Mouse (Mus musculus) liver, embryonic 15.5 days (tissue): ENCODE results near the gene Jmjd8. TPM values are rescaled to one million over a fixed set of nuclear protein-coding genes. Genes with fewer than 3 reads are reported as not detected.

Experiments used
- ATAC-seq: fragments of 200-750 bp; cut with Nextera tagmentation; 2 replicates; pipeline ENCODE4 v1.8.0; 2017; ENCODE audit warnings: moderate number of reproducible peaks, mild to moderate bottlenecking, moderate library complexity; ENCODE audit not compliant: insufficient read depth
- H3K27ac ChIP-seq: fragments of 300-500 bp; sonication (generic); replicated peaks from 2 replicates; pipeline ENCODE4 v1.5.1; 2015; ENCODE audit warnings: mild to moderate bottlenecking, inconsistent platforms
- H3K27me3 ChIP-seq: fragments of 300-500 bp; sonication (generic); 2 replicates; pipeline ENCODE4 v1.6.1; 2015; ENCODE audit warnings: mild to moderate bottlenecking, inconsistent platforms
- H3K36me3 ChIP-seq: fragments of 300-500 bp; sonication (generic); replicated peaks from 2 replicates; pipeline ENCODE4 v1.6.1; 2015; ENCODE audit warnings: moderate library complexity, mild to moderate bottlenecking, inconsistent platforms
- H3K4me1 ChIP-seq: fragments of 300-500 bp; sonication (generic); replicated peaks from 2 replicates; pipeline ENCODE4 v1.6.1; 2015; ENCODE audit warnings: inconsistent platforms
- H3K4me2 ChIP-seq: fragments of 300-500 bp; sonication (generic); 2 replicates; pipeline ENCODE4 v1.6.1; 2015; ENCODE audit warnings: moderate library complexity, mild to moderate bottlenecking, inconsistent platforms
- H3K4me3 ChIP-seq: fragments of 300-500 bp; sonication (generic); replicated peaks from 2 replicates; pipeline ENCODE4 v1.5.1; 2015; ENCODE audit warnings: mild to moderate bottlenecking, inconsistent platforms
- H3K9ac ChIP-seq: fragments of 300-500 bp; sonication (generic); 2 replicates; pipeline ENCODE4 v1.6.1; 2015; ENCODE audit warnings: moderate library complexity, mild to moderate bottlenecking, inconsistent platforms
- H3K9me3 ChIP-seq: fragments of 300-500 bp; sonication (generic); replicated peaks from 2 replicates; pipeline ENCODE4 v1.6.1; 2016; ENCODE audit warnings: inconsistent platforms
- WGBS: fragments of 180-500 bp; shearing (Covaris S2); methylation state at CpG from one replicate; pipeline ENCODE4 v1.1.7; 2015; ENCODE audit warnings: mixed read lengths; ENCODE audit not compliant: insufficient replicate concordance; 5-methylcytosine and 5-hydroxymethylcytosine counted together
- polyA plus RNA-seq: library from polyadenylated mRNA; unstranded; fragments of >200 nt; fragmentation: Nextera tagmentation; extraction: Ambion mirVana; gene quantifications from 2 replicates; pipeline ENCODE4 v1.2.1, GENCODE M21; 2015

The Jmjd8 gene
- polyA plus RNA-seq, 1 experiment from 2014 or later: 19.6 TPM

DNA sequence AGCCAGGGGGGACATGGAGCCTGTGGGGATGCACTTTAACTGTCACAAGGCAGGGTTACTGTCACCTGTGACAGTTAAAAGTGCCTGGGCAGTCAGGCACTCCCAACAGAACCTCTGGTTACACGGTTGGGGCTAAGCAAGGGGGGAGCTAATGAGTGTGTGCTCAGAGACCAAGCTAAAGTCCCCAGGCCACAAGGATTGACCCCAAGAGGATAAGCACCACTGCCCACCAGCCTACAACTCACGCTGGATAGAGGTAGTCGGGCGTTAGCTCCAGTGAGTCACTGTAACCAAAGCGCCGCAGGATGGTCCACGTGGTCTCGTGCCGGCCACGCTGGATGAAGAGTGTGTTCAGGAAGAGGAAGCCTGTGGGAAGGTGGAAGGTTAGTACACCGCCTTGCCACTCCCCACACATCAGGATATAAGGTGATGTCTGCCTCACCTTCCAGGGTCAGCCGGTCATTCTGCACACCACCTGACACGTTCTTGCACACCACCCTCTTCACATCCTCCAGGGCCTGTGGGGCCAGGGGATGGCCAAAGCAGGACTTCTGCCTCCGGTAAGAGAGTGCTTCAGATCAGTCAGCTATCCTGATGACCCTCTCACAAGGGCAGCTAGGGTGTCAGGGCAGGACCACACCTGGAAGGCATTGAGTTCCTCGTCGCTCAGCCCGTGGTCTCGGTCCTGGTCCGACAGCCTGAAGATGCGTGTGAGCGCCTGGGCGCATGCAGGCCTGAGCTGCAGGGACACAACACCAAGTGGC, 12.6 kb downstream of the Jmjd8 start, which contains the start of gene Gm20683:
Gene Gm20683 (minus strand): TSS at position 647 of the 764 bp plus-strand sequence.
- Histone ChIP-seq H3K27ac (no peak within 1 kb of the TSS), H3K9me3 (no peaks in the 10 kb centered on the region), H3K36me3 (peaks cover 72% of the 10 kb centered on the region), H3K4me1 (peaks cover 75% of the 10 kb centered on the region), H3K4me2 (peak within 1 kb of the TSS; percentile 88; the same call in 1 of the 2 replicates), H3K27me3 (no peaks in the 10 kb centered on the region), H3K4me3 (no peak within 1 kb of the TSS), H3K9ac (no peak within 1 kb of the TSS)
- ATAC-seq: no peak
- whole genome bisulfite sequencing: 89% methylated on average over 22 of the region's 22 CpGs

DNA sequence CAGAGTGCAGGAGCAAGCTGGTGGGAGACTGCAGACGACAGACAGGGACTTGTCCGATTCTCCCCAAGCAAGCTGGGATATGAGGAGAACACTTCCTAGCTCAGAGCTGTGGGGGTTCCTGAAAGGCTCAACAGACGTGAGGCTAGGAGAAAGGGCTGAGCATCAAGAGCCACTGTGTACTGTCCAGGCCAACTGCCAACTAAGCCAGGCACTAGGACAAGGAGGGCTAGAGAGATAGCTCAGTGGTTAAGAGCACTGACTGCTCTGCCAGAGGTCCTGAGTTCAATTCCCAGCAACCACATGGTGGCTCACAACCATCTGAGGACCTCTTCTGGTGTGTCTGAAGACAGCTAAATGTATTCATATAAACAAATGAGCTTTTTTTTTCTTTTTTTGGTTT, 13.8 kb downstream of the Jmjd8 start:
- peaks cover 69% of the 10 kb centered on the region for H3K36me3 ChIP-seq
- WGBS: 79% methylated on average over 3 of the region's 3 CpGs
- H3K4me1 ChIP-seq: peaks cover 63% of the 10 kb centered on the region
- H3K27ac ChIP-seq: no peak overlapping the region
- no peak for ATAC-seq
- no peak overlapping the region for H3K9ac ChIP-seq
- no peaks in the 10 kb centered on the region for H3K9me3 ChIP-seq
- peak overlapping the region; percentile 88; the same call in 1 of the 2 replicates for H3K4me2 ChIP-seq
- no peaks in the 10 kb centered on the region for H3K27me3 ChIP-seq
- H3K4me3 ChIP-seq: no peak overlapping the region

DNA sequence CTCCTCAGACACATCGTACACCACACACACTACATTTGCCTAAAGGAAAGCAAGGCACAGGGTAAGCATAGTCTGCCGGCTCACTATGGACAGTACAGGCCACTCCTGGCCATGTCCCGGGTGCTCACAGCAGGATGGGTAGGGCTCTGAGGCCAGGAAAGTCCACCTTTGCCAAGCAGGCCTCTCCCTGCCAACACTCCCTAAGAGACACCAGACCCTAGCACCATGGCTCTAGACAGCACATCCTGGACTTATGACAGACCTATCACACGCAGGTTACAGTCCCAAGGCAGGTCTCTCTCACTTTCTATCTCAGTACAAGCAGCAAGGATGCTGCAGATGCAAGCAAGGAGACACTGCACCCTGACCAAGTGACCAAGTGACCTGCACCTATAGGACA, 14.5 kb downstream of the Jmjd8 start:
- peak overlapping the region; percentile 85 for H3K9ac ChIP-seq
- WGBS: 80% methylated on average over 4 of the region's 4 CpGs
- H3K4me3 ChIP-seq: peak overlapping the region; percentile 93
- peaks cover 57% of the 10 kb centered on the region for H3K4me1 ChIP-seq
- H3K9me3 ChIP-seq: no peaks in the 10 kb centered on the region
- peak overlapping the region; percentile 90 for H3K27ac ChIP-seq
- H3K36me3 ChIP-seq: peaks cover 68% of the 10 kb centered on the region
- no peaks in the 10 kb centered on the region for H3K27me3 ChIP-seq
- H3K4me2 ChIP-seq: peak overlapping the region; percentile 88
- no peak for ATAC-seq

DNA sequence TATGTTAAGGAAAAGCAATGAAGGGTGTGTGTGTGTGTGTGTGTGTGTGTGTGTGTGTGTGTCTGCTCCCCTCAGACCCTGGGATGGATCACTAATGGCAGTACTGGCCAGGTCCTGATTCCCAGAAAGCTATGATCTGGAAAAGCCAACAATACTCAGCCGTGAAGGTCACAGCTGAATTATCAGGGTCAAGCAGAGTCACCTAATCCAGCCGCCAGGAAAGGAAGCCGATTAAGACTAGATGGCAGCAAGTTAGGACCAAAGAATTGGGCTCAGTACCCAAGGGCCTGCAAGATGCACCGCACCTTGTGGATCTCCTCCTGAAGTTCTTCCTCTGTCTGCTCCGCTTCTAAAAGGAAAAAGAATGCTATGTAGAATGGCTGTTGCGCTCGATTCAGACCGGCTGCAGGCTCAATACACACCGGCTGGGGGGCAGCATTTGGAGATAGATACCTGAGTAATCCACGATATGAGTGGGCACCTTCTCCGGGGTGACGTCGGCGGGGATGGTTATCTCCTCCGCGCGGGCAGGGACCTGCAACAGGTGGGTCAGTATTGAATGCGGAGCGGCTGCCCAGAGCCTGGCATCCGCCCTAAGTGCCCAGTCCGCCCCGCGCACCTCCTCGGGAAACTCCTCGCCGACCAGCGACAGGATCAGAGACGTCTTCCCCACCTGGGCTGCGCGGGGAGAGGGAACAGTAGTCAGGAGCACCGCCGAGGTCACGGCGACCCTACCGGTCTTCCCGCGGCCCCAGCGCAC, 15.1 kb downstream of the Jmjd8 start:
- peaks cover 69% of the 10 kb centered on the region for H3K36me3 ChIP-seq
- H3K9ac ChIP-seq: peak overlapping the region; percentile 85
- H3K4me2 ChIP-seq: peak overlapping the region; percentile 88
- peak; percentile 51 for ATAC-seq
- peak overlapping the region; percentile 90 for H3K27ac ChIP-seq
- H3K4me3 ChIP-seq: peak overlapping the region; percentile 93
- H3K4me1 ChIP-seq: peaks cover 53% of the 10 kb centered on the region
- H3K9me3 ChIP-seq: no peaks in the 10 kb centered on the region
- no peaks in the 10 kb centered on the region for H3K27me3 ChIP-seq
- WGBS: 2% methylated on average over 38 of the region's 38 CpGs

DNA sequence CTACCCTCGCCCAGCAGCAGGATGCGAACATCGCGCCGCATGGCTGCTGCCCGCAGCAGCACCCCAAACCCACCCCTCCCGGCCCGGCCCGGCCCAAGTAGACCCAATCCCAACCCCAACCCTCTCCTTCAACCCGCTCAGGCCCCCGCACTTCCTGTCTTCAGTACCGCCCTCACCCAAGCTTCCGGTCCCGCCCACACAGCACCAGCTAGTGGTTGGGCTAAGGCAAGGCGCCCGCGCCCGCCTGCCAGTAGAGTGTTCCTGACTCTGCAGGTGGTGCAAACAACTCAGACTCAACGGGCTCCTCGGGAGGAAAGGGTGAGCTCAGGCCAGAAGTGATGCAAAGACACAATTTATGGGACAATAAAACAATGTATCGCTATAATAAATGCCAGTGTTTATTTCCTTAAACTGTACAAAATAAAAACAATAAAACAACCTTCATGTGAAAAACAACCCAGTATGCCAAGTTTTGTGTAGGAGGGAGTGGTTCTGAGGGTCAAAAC, 15.8 kb downstream of the Jmjd8 start, which contains the start of gene Rhot2:
Gene Rhot2 (minus strand): TSS at position 456 of the 506 bp plus-strand sequence.
- peak within 1 kb of the TSS; percentile 85 for H3K9ac ChIP-seq
- no peaks in the 10 kb centered on the region for H3K27me3 ChIP-seq
- ATAC-seq: peak; percentile 89
- peak within 1 kb of the TSS; percentile 93 for H3K4me3 ChIP-seq
- H3K36me3 ChIP-seq: peaks cover 66% of the 10 kb centered on the region
- H3K4me2 ChIP-seq: peak within 1 kb of the TSS; percentile 88
- peak within 1 kb of the TSS; percentile 90 for H3K27ac ChIP-seq
- no peaks in the 10 kb centered on the region for H3K9me3 ChIP-seq
- peaks cover 47% of the 10 kb centered on the region for H3K4me1 ChIP-seq
- WGBS: 1% methylated on average over 21 of the region's 21 CpGs

DNA sequence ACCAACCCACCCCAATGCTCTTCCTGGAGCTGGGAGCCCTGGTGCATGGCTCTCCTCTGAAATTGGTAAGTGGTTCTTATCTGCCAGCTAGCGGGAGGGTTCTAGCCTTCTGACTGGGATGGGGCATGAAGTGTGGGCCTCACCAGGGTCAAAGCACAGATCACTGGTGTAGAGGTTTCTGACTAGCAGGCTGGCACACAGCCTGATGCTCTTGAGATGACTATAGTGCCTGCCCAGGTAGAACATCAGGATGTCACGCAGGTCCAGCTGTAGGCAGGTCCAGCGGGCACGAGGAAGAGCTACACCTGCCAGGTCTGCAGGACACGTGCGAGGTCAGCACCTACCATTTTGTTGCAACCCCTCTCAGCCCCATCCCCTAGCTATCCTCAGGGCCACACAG, 31.6 kb downstream of the Jmjd8 start:
- peaks cover 36% of the 10 kb centered on the region for H3K4me1 ChIP-seq
- H3K27me3 ChIP-seq: no peaks in the 10 kb centered on the region
- peak overlapping the region; percentile 80 for H3K4me3 ChIP-seq
- no peak for ATAC-seq
- 80% methylated on average over 6 of the region's 6 CpGs for WGBS
- peaks cover 22% of the 10 kb centered on the region for H3K36me3 ChIP-seq
- peak overlapping the region; percentile 98 for H3K4me2 ChIP-seq
- H3K9ac ChIP-seq: peak overlapping the region; percentile 75; the same call in 1 of the 2 replicates
- no peaks in the 10 kb centered on the region for H3K9me3 ChIP-seq
- no peak overlapping the region for H3K27ac ChIP-seq

DNA sequence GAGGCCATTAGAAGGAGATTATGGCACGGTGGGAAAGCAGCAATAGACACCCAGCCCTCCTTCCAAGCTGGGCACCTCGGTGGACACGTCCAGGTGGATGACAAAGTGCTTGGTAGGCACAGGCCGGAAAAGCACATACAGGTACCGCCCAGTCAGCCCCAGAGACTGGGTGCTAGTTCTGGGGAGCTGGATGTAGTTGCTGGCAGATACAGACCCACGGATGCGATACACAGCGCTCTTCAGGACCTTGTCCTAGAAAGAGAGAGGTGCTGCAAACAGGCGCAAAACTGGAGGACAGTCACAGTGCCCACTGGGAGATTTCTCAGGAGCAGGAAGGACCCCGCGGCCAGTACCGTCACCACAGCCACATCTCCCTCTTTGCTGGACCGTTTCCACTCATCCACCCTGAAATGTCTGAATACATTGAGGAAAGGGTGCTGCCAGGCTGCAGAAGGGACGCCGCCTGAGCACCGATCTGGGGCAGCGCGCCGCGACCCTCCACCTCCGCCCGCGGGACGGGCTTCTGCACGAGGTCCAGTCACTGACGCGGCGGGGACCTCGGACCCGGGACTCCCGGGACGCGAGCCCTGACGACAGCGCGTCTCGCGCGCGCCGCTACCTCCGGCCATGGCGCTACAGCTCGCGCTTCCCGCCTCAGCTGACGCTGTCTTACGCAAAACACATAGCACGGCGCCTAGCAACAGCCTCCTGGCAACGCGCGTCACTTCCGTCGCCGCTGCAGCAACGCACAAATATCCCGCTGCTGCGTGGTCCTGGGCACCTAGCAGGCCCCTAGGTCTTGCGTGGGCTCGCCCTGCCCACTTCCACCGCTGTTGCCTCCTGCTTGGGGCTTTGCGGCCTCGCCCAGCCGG, 32.4 kb downstream of the Jmjd8 start, which contains the start of gene Wdr90:
Gene Wdr90 (minus strand): TSS at position 670 of the 872 bp plus-strand sequence.
- H3K36me3 ChIP-seq: peaks cover 20% of the 10 kb centered on the region
- no peaks in the 10 kb centered on the region for H3K9me3 ChIP-seq
- H3K4me1 ChIP-seq: peaks cover 39% of the 10 kb centered on the region
- peak within 1 kb of the TSS; percentile 80 for H3K4me3 ChIP-seq
- 4% methylated on average over 65 of the region's 65 CpGs for WGBS
- peak within 1 kb of the TSS; percentile 68 for H3K27ac ChIP-seq
- peak within 1 kb of the TSS; percentile 75 for H3K9ac ChIP-seq
- H3K27me3 ChIP-seq: no peaks in the 10 kb centered on the region
- peak within 1 kb of the TSS; percentile 98 for H3K4me2 ChIP-seq
- ATAC-seq: peak; percentile 85

DNA sequence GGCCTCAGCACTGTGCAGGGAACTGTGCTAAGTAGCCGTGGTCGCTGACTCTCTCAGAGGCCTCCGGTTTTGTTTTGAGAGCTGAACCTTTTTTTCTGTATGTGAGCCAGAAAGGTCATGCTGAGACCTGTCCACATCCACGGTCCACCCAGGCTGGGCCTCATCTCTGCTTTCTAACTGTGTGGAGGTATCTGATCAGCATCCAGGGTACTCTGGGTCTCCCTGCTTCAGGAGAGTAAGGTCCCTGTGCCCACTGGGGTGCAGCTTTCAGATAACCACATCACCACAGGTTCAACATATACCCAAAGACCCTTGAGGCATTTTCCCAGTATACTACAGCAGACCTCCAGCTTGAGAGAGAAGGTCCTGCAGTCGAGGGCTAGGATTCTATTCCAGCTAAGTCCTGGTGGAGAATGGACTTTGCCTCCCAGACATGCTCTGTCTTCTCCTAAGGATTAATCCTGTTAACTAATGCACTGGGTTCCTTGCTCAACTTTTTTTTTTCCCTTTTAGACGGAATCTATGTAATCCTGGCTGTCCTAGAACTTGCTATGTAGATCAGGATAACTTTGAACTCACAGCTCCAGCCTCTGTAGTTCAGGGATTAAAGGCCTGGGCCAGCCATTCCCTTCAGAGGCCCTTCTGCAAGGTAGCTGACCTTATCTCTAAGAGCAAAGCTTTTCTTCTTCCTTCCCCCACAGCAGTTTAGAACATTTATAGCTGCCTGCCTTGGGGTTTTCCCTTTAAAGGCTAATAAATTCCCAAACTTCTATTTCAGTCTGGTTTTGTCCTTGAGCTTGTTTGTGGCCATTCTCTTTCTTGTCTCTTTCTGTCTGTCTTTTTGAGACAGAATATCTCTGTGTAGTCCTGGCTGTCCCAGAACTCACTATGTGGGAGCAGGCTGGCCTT, 33.3 kb downstream of the Jmjd8 start:
- 7% methylated on average over 6 of the region's 6 CpGs for WGBS
- peak overlapping the region; percentile 75 for H3K9ac ChIP-seq
- peak overlapping the region; percentile 80 for H3K4me3 ChIP-seq
- H3K27ac ChIP-seq: peak overlapping the region; percentile 68
- H3K27me3 ChIP-seq: no peaks in the 10 kb centered on the region
- H3K4me1 ChIP-seq: peaks cover 48% of the 10 kb centered on the region
- peak; percentile 12; the same call in 1 of the 2 replicates for ATAC-seq
- H3K36me3 ChIP-seq: peaks cover 20% of the 10 kb centered on the region
- H3K4me2 ChIP-seq: peak overlapping the region; percentile 98
- no peaks in the 10 kb centered on the region for H3K9me3 ChIP-seq

DNA sequence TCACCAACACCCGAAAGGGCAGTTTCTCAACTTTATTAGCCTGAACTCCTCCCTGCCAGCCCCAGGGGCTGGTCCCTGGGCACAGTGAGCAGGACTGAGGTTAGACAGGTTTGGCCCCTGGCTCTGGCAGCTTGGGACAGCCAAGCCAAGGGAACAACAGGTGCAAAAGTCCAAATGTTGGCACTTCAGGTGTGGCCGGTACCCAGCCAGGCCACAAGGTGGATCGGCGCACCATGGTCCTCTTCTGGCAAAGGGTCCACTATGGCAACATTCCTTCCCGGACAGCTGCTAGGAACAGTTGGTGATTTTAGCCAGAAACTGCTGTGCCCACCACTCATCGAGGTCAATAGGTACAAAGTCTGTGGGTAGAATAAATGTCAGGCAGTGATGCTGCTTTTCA, 35.0 kb downstream of the Jmjd8 start:
- 79% methylated on average over 6 of the region's 6 CpGs for WGBS
- Histone ChIP-seq H3K27ac (no peak overlapping the region), H3K36me3 (peaks cover 20% of the 10 kb centered on the region), H3K4me3 (no peak overlapping the region), H3K4me2 (no peak overlapping the region), H3K27me3 (no peaks in the 10 kb centered on the region), H3K9me3 (no peaks in the 10 kb centered on the region), H3K9ac (no peak overlapping the region), H3K4me1 (peaks cover 59% of the 10 kb centered on the region)
- ATAC-seq: no peak
